Mouse (Mus musculus) small intestine, adult 2 months (tissue): ENCODE data around the gene Dennd4c. TPM values are rescaled to one million over a fixed set of nuclear protein-coding genes. Genes with fewer than 3 reads are reported as not detected.
A peak's percentile ranks its signal among the peaks of the same experiment; 100 is the strongest.

Experiments
- H3K27ac ChIP-seq: fragments of 200-500 bp; 2 replicates; pipeline ENCODE4 v1.5.1; 2012; ENCODE audit warnings: low read depth, low read length, control low read depth, inconsistent platforms; ENCODE audit not compliant: insufficient read depth
- H3K27me3 ChIP-seq: fragments of 200-500 bp; 2 replicates; pipeline ENCODE4 v1.6.1; 2012; ENCODE audit warnings: mild to moderate bottlenecking, moderate library complexity, low read length, inconsistent platforms; ENCODE audit not compliant: control insufficient read depth, insufficient read depth
- H3K36me3 ChIP-seq: fragments of 200-500 bp; 2 replicates; pipeline ENCODE4 v1.6.1; 2012; ENCODE audit warnings: mild to moderate bottlenecking, low read length, control low read depth, inconsistent platforms; ENCODE audit not compliant: control insufficient read depth, insufficient read depth
- H3K4me1 ChIP-seq: fragments of 200-500 bp; 2 replicates; pipeline ENCODE4 v1.6.1; 2012; ENCODE audit warnings: low read length, inconsistent platforms, mixed read lengths; ENCODE audit not compliant: control insufficient read depth, insufficient read depth, insufficient read length
- H3K4me3 ChIP-seq: fragments of 200-500 bp; 2 replicates; pipeline ENCODE4 v1.5.1; 2012; ENCODE audit warnings: low read depth, mild to moderate bottlenecking, control low read depth, inconsistent platforms, low read length, moderate library complexity
- CTCF ChIP-seq: fragments of 200-500 bp; IDR thresholded peaks from 2 replicates; pipeline ENCODE4 v1.5.1; 2012; ENCODE audit warnings: low read depth, mild to moderate bottlenecking, control low read depth, inconsistent platforms, low read length, moderate library complexity, mixed read lengths; ENCODE audit not compliant: insufficient replicate concordance, insufficient read length; ENCODE audit errors: extremely low read depth
- POLR2A ChIP-seq: fragments of 200-500 bp; IDR thresholded peaks from 2 replicates; pipeline ENCODE4 v1.6.1; 2012; ENCODE audit warnings: low read depth, mild to moderate bottlenecking, control low read depth, inconsistent platforms, low read length, moderate library complexity
- WGBS: fragments of 180-500 bp; shearing (Covaris S2); methylation state at CpG from one replicate; pipeline ENCODE4 v1.1.7; 2018; 5-methylcytosine and 5-hydroxymethylcytosine counted together
- polyA plus RNA-seq: library from polyadenylated mRNA; depleted of rRNA; stranded (reverse); fragments of >200 nt; gene quantifications from 2 replicates; pipeline ENCODE4 v1.2.3, GENCODE M21; 2012

Dennd4c gene
- polyA plus RNA-seq, 1 experiment: 4.4 TPM

DNA sequence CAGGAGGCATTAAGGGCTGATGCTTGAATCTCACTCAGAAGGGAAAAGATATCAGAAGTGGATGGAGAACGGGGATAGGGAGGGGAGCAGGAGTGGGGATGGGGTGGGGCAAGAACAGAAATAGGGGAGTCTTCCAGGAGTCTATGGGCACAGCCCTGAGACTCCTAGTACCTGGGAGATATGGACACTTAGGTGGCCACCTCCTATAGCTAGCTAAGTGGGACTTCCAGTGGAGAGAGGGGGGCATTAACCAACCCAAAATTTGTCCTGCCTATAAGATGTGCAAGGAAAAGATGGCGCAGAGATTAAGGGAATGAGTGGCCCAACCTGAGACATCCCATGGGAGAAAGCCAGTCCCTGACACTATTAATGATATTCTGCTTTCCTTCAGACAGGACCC, 103.0 kb downstream of the Dennd4c start:
- Histone ChIP-seq H3K4me3 (no peak overlapping the region), H3K4me1 (peaks cover 2% of the 10 kb centered on the region; the same call in 1 of the 2 replicates), H3K36me3 (peaks cover 37% of the 10 kb centered on the region), H3K27me3 (no peaks in the 10 kb centered on the region), H3K27ac (no peak overlapping the region)
- TF ChIP-seq POLR2A (no peak), CTCF (no peak)
- WGBS: 80% methylated on average over 2 of the region's 2 CpGs

DNA sequence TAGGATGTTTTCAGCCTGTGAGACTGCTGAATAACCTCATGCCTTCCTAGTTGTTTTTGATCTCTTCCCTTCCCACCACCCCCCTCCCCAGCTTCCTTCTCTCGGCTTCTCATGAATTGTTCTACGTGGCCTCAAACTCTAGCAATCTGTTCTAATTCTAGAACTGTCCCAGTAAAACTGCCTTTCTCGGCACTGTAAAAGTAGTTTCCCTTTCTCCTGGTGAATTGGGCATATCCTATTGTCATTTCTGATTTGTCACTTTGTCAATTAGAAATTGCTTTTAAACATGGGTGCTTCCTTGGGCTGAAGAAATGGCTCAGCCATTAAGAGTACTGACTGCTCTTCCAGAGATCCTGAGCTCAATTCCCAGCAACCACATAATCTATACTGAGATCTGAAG, 103.7 kb downstream of the Dennd4c start:
- TF ChIP-seq POLR2A: no peak
- TF ChIP-seq CTCF: no peak
- H3K36me3 ChIP-seq: peaks cover 35% of the 10 kb centered on the region

DNA sequence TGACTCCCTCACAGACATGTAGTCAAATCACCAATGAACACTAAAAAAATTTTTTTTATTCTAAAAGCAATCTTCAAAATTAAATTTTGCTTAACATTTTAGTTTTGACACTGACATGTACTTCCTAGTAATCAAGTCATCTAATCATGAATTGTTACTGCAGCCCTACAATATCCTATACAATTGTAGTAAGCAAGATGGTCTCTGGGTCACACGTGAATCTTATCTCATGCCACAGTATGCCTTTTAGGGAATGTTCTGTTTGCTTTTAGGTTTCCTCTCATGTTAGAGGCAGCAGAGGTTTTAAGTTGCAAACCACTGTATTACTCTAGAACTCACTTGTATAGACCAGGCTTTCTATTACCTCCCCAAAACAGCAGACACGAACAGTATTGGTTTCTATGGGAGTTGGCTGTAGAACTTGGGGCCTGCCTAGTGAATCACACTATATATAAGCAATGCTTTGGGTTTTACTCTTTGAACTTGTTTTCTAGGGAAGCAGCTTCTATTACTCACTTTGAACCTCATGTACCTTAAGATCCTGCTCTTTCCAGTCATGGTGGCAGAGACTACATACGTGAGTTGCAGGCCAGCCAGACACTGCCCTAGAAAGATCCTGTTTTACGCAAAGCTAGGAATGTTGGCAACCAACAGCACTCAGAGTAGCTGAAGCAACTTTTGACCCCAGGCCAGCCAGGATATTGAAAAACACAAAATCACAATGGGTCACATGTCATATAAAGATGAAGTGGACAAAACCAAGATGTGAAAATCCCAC, 104.6 kb downstream of the Dennd4c start:
- WGBS: 75% methylated on average over 4 of the region's 4 CpGs
- Histone ChIP-seq H3K27ac (no peak overlapping the region), H3K27me3 (no peaks in the 10 kb centered on the region), H3K36me3 (peaks cover 31% of the 10 kb centered on the region), H3K4me1 (no peaks in the 10 kb centered on the region; the same call in 1 of the 2 replicates), H3K4me3 (no peak overlapping the region)
- TF ChIP-seq POLR2A (no peak), CTCF (no peak)

More for the DNA sequence above, 103.7 kb downstream of the Dennd4c start:
- 72% methylated on average over 3 of the region's 3 CpGs for WGBS
- Histone ChIP-seq H3K27me3 (no peaks in the 10 kb centered on the region), H3K27ac (no peak overlapping the region), H3K4me3 (no peak overlapping the region), H3K4me1 (no peaks in the 10 kb centered on the region; the same call in 1 of the 2 replicates)

DNA sequence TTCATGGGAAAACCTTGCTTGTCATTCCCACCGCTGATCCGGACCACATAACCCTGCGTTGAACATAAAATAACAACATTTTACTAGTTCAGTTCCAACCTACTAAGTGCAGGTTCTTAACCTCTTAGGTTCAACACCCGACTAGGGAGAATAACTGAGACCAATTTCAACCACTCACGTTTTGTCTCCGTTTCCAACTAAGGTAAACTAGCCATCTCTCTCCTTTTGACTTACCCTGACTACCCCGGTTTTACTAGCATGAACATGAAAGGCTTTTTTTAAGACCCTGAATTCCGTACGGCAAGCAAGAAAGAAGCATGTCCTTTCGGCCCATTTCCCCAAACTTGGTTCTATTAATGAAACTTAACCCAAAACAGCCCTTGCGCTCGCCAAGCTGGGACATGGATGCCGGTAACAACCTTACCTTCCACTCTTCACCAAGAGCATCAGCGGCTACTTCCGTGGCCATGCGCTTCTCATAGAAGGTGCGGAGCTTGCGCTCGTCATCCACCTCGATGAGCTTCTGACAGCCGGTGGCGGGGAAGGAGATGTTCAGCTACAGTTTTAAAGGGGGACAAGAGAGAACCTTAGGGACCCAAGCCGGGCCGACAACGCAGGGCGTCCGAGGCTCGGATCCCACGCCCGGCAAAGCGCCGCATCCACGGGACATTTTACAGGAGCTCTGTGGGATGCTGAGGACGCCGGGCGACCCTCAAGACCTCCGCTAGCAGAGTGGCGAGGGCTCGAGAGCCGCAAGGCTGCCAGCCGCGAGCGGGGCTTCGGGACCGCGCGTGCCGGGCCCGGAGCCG, 108.2 kb downstream of the Dennd4c start:
- Histone ChIP-seq H3K27me3 (no peaks in the 10 kb centered on the region), H3K27ac (peak overlapping the region; percentile 90), H3K4me3 (peak overlapping the region; percentile 92), H3K36me3 (peaks cover 25% of the 10 kb centered on the region), H3K4me1 (no peaks in the 10 kb centered on the region; the same call in 1 of the 2 replicates)
- TF ChIP-seq POLR2A (no peak), CTCF (no peak)
- WGBS: under 1% methylated on average over 50 of the region's 50 CpGs

DNA sequence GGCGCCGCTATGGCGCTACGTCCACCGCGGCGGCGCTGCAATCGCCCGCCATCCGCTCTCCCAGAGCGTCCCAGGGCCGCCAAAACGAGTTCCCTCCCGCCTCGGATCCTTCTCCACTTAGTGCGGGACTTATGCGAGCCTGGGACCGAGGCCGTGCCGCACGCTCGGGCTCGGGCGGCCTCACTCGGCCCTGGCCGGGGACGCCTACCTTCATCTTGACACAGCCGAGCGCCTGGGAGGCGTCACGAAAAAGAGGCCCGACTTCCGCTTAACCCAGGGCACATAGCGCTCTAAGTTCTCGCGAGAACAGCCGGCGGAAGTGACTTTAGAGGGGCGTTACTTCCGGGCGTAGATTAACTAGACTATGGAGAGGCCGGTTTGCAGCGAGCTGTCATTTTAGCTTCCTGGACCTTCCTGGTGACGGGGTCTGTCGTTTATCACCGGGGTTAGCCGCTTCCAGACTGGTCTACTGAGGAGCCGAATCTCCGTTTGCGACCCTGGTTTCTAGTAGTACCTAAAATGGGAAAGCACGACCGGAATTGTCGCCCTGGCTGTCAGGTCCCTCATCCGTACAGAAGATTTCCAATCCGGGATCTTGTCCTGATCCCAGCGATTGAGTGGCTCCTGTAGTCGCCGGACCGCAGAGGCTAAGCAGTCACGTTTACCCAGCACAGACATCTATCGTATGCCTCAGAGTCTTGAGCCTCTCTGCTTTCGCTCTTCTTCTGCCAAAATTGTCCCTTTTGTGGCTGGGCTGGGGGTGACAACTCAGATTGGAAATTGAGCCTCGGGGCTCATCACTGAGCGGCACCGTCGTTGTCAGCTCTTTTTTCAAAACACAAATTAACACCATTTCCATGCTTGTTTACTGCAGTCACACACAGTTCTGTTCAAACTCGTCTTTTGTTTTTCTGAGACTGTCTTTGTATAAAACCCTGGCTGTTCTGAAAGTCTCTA, 109.0 kb downstream of the Dennd4c start, which contains the start of gene Rps6:
Gene Rps6, minus strand, starts transcription at position 300 of the 957 bp plus-strand sequence.
- H3K27ac ChIP-seq: peak within 1 kb of the TSS; percentile 90
- peaks cover 25% of the 10 kb centered on the region for H3K36me3 ChIP-seq
- whole genome bisulfite sequencing: under 1% methylated on average over 68 of the region's 68 CpGs
- TF ChIP-seq CTCF: no peak
- TF ChIP-seq POLR2A: peak; percentile 97
- H3K4me1 ChIP-seq: no peaks in the 10 kb centered on the region; the same call in 1 of the 2 replicates
- peak within 1 kb of the TSS; percentile 92 for H3K4me3 ChIP-seq
- H3K27me3 ChIP-seq: no peaks in the 10 kb centered on the region

DNA sequence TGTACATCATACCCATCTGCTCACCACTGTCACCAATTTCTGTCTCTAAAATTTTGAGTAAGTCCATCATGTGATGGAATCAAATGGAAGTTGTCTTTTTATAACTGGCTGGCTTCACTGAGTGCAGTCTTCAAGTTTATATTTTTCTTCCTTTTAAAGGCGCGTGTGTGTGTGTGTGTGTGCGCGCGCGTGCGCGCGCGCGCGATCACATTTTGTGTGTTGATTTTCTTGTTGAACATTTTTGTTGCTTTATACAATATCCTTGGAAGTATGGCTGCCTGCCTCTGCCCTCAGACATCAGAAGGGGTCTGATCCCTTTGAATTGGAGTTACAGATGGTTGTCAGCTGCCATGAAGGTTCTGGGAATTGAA, 109.7 kb downstream of the Dennd4c start:
- H3K27ac ChIP-seq: no peak overlapping the region
- TF ChIP-seq CTCF: no peak
- no peak for TF ChIP-seq POLR2A

DNA sequence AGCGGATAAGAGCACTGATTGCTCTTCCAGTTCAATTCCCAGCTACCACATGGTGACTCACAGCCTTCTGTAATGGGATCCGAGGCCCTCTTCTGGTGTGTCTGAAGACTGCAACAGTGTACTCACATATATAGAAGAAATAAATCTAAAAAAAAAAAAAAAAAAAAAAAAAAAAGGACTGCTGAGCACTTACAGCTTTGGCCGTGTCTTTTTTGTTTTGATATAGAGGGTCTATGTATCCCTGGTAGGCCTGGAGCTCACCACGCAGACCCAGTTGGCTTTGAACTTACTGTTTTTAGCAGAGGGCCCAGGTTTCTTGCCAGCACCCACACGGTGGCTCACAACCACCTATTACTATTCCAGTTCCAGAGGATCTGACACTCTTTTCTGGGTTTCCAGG, 115.7 kb downstream of the Dennd4c start:
- TF ChIP-seq CTCF (no peak), POLR2A (no peak)
- no peaks in the 10 kb centered on the region for H3K4me1 ChIP-seq

More for the DNA sequence above, 109.7 kb downstream of the Dennd4c start:
- Histone ChIP-seq H3K4me1 (no peaks in the 10 kb centered on the region; the same call in 1 of the 2 replicates), H3K27me3 (no peaks in the 10 kb centered on the region), H3K4me3 (no peak overlapping the region), H3K36me3 (peaks cover 20% of the 10 kb centered on the region)
- 56% methylated on average over 12 of the region's 12 CpGs for WGBS

More for the DNA sequence above, 115.7 kb downstream of the Dennd4c start:
- H3K27ac ChIP-seq: no peak overlapping the region
- H3K4me3 ChIP-seq: no peak overlapping the region
- H3K36me3 ChIP-seq: no peaks in the 10 kb centered on the region
- no peaks in the 10 kb centered on the region for H3K27me3 ChIP-seq
- 83% methylated on average over 5 of the region's 5 CpGs for WGBS
